Mouse (Mus musculus) spleen, adult 2 months (tissue): Measurements from ENCODE around the gene Slc5a7. TPM values are rescaled to one million over a fixed set of nuclear protein-coding genes. Genes with fewer than 3 reads are reported as not detected.

Source experiments
- DNase-seq, 2 experiments: peaks; one replicate each; pipeline versions ENCODE4 v3.0.0 to v3.0.0-alpha.2; 2012 to 2021; ENCODE audit warnings: low spot score in 2 of 2, low read depth in 1 of 2
- H3K27ac ChIP-seq: fragments of 200-500 bp; 2 replicates; pipeline ENCODE4 v1.5.1; 2012; ENCODE audit warnings: low read length, inconsistent platforms; ENCODE audit not compliant: insufficient read depth
- H3K27me3 ChIP-seq: fragments of 200-500 bp; 2 replicates; pipeline ENCODE4 v1.6.1; 2012; ENCODE audit warnings: mild to moderate bottlenecking, moderate library complexity, low read length, inconsistent platforms; ENCODE audit not compliant: control insufficient read depth, insufficient read depth
- H3K36me3 ChIP-seq: fragments of 200-500 bp; 2 replicates; pipeline ENCODE4 v1.6.1; 2012; ENCODE audit warnings: mild to moderate bottlenecking, low read length, inconsistent platforms; ENCODE audit not compliant: control insufficient read depth, insufficient read depth
- H3K4me1 ChIP-seq: fragments of 200-500 bp; 2 replicates; pipeline ENCODE4 v1.6.1; 2011; ENCODE audit warnings: inconsistent platforms; ENCODE audit not compliant: control insufficient read depth, insufficient read depth, insufficient read length
- H3K4me3 ChIP-seq: fragments of 200-500 bp; 2 replicates; pipeline ENCODE4 v1.5.1; 2011; ENCODE audit warnings: mild to moderate bottlenecking, inconsistent platforms; ENCODE audit not compliant: insufficient read depth, insufficient read length; ENCODE audit errors: extremely low read depth
- CTCF ChIP-seq: fragments of 200-500 bp; IDR thresholded peaks from 2 replicates; pipeline ENCODE4 v1.5.1; 2011; ENCODE audit warnings: mild to moderate bottlenecking, inconsistent platforms; ENCODE audit not compliant: insufficient read depth, insufficient read length, insufficient replicate concordance; ENCODE audit errors: extremely low read depth
- POLR2A ChIP-seq: fragments of 200-500 bp; IDR thresholded peaks from 2 replicates; pipeline ENCODE4 v1.6.1; 2011; ENCODE audit warnings: low read depth, low read length, inconsistent platforms
- WGBS: fragments of 180-500 bp; shearing (Covaris S2); methylation state at CpG from one replicate; pipeline ENCODE4 v1.1.7; 2018; 5-methylcytosine and 5-hydroxymethylcytosine counted together
- polyA plus RNA-seq: library from polyadenylated mRNA; depleted of rRNA; stranded (reverse); fragments of >200 nt; gene quantifications from 2 replicates; pipeline ENCODE4 v1.2.3, GENCODE M21; 2012; rRNA removed

Slc5a7 gene
- polyA plus RNA-seq = not detected in 2 replicates

DNA sequence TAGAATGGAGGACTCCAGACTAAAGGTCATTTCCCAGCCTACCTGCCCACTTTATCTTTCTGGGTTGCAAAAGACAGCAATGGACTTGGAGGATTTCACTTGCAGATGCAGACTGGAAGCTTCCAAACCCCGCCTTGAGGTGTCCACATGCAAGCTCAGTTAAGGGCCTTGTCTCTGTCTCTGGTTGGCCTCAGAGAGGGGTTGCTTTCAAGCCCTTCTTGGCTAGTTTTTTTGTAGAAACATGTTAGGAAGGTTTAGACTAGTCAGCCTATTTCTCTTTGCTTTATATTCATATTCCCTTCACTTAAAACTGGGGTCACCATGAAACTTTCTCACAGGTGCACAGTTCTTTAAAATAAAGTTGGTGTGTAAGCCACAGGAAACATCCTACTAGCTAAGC, at the start of gene Slc5a7:
Gene Slc5a7 (minus strand): TSS at position 101 of the 400 bp plus-strand sequence.
- Histone ChIP-seq H3K4me3 (no peak within 1 kb of the TSS), H3K27ac (no peak within 1 kb of the TSS), H3K27me3 (no peaks in the 10 kb centered on the region), H3K36me3 (no peaks in the 10 kb centered on the region), H3K4me1 (no peaks in the 10 kb centered on the region)
- DNase-seq = no peak
- TF ChIP-seq POLR2A = no peak
- TF ChIP-seq CTCF = no peak
- WGBS = 73% methylated on average over 1 of the region's 1 CpGs

DNA sequence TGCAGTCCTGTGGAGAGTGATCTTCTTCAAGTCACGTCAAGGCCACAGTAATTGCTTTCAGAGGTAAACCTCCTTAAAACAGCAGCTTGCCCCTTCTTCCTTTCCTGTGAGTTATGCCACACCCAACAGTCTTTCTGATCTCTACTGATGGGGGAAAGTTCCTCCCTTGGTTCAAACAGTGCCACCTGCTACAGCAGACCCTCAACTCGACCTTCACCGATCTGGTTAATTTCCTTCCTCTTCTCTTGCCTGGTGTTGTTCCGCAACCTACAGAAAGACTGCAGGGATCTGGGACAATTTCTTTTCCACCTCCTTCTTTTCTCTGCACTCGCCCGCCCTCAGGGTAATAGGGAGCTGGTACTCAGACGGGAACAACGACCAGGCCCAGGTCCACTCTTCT, 48.8 kb upstream of the Slc5a7 start:
- Histone ChIP-seq H3K27ac (no peak overlapping the region), H3K27me3 (no peaks in the 10 kb centered on the region), H3K36me3 (no peaks in the 10 kb centered on the region), H3K4me1 (no peaks in the 10 kb centered on the region), H3K4me3 (no peak overlapping the region)
- DNase-seq = no peak
- TF ChIP-seq CTCF = no peak
- TF ChIP-seq POLR2A = no peak
- 37% methylated on average over 8 of the region's 8 CpGs for WGBS

DNA sequence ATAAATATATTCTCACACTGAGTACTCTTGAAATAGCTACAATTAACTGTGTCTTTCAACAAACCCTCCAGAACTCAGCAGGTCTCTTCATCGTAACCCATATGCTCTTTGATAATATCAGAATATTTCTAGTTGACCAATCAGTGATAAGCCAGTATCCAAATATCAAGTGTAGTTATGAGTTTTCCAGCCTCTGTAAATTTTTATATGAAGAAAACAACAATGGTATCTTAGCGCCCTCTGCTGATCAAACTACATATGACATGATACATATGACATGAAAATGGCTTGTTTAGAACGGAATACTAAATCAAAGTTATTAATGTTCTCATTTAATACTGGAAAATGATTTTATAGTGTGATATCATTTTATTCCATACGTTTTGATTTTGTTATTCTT, 44.6 kb upstream of the Slc5a7 start:
- Histone ChIP-seq H3K4me3 (no peak overlapping the region), H3K27ac (no peak overlapping the region), H3K27me3 (no peaks in the 10 kb centered on the region), H3K36me3 (no peaks in the 10 kb centered on the region), H3K4me1 (no peaks in the 10 kb centered on the region)
- WGBS = 20% methylated on average over 4 of the region's 4 CpGs
- no peak for TF ChIP-seq POLR2A
- TF ChIP-seq CTCF = no peak
- no peak for DNase-seq

DNA sequence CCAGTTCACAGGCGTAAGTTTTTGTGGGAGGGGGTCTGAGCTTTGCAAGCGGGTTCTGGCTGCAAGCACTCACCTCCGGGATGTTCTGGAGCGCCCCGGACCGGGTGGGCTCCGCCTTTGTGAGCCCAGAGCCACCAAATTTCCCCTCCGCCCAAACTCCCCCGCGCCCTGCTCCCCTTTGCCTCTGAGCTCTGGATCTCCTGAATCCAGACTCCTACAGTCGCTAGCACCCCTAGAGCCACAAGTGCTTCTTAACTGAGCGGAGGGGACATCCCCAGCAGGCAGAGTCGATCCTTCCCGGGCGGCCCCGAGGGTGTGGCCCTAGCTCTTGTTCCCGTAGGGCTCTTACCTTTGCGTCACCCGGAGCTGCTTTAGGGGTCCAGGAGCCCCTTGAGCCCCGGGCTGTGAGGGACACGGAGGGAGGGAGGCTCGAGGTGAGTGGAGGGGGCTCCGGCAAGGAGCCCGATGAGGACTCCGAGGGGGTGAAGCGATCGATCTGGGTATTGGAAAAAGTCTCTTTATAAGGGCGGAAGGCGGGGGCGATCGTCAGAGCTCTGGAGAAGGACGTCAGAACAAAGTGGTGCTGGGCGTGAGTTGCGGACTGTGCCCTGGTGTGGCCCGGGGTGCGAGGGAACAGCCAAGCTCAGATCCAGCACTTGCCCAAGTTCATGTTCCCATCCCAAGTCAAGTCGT, 456 bp downstream of the Slc5a7 start:
- Histone ChIP-seq H3K27ac (no peak overlapping the region), H3K27me3 (no peaks in the 10 kb centered on the region), H3K4me1 (no peaks in the 10 kb centered on the region), H3K36me3 (no peaks in the 10 kb centered on the region), H3K4me3 (no peak overlapping the region)
- 12% methylated on average over 37 of the region's 37 CpGs for WGBS
- no peak for TF ChIP-seq CTCF
- TF ChIP-seq POLR2A = no peak
- no peak for DNase-seq

DNA sequence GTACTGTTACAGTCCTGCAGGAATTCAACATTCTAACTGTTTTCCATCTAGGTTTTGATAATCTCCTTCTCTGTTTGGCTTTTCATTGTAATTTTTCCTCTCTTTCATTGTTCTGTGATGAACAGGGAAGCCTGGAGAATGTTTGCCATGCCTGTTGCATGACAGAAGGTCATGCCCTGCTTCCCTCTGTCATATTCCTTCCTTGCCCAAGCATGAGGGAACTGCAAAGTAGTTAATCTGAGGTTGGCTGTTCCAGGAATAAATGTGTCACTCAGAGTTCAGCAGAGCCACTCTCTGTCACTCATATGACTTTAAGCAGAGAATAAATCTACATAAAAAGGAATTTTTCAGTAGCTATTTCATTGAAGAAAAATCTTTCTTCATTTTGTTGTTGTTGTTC, 48.1 kb downstream of the Slc5a7 start:
- H3K27me3 ChIP-seq = no peaks in the 10 kb centered on the region
- H3K4me3 ChIP-seq = no peak overlapping the region
- H3K4me1 ChIP-seq = no peaks in the 10 kb centered on the region
- no peaks in the 10 kb centered on the region for H3K36me3 ChIP-seq
- TF ChIP-seq CTCF (no peak), POLR2A (no peak)
- no peak for DNase-seq
- no peak overlapping the region for H3K27ac ChIP-seq

DNA sequence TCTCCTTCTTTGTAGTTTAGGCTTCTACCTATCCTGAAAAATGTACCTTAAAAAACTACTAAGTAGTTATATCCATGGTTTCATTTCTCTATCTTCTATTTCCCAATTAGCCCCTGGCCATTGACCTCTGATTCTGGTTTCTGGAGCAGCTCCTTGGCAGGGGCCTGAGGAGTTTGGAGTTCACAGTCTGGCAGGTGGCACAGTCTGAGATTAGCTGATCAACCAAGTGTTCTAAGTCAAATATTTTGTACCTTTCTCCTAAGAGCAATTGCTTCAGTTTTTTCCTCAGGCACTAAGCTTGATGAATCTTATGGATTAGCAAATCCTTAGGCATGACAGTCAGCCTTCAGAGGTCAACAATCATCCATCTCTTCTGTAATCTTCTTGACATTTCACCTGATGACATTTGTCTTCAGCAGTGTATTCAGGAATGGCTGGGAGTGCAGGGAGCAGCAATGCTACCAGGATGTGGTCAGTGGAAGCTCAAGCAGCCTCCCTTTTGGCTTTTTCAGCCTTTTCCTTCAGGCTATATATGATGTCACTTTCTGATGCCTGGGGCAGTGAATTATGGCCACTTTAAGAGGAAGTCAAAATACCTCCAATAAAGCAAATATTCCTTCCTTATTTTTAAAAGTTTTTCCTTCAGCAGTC, 55.1 kb downstream of the Slc5a7 start:
- Histone ChIP-seq H3K4me1 (no peaks in the 10 kb centered on the region), H3K4me3 (no peak overlapping the region), H3K27me3 (no peaks in the 10 kb centered on the region), H3K36me3 (no peaks in the 10 kb centered on the region), H3K27ac (no peak overlapping the region)
- no peak for TF ChIP-seq POLR2A
- no peak for TF ChIP-seq CTCF
- no peak for DNase-seq

DNA sequence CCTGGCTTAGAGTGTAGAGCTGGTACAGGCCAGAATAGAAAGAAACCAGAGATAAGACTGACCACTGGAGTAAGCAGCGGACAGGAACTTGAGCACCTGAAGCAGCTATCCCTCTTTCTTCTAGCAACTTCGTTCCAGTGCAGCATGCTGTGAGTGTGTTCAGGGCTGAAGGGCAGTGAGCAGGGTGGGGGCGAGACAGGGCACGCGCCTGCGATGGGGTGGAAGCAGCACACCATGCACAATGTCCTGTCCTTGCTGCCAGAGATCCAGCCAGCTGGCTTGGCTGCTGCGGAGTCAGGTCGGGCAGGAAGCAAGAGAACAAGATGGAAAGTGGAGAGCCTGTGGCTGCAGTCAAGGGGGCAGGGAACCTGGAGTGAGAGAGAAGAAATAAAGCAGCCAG, 59.4 kb downstream of the Slc5a7 start:
- no peaks in the 10 kb centered on the region for H3K27me3 ChIP-seq
- DNase-seq = no peak
- TF ChIP-seq POLR2A (no peak), CTCF (no peak)
- no peaks in the 10 kb centered on the region for H3K4me1 ChIP-seq
- no peak overlapping the region for H3K27ac ChIP-seq
- H3K36me3 ChIP-seq = no peaks in the 10 kb centered on the region
- no peak overlapping the region for H3K4me3 ChIP-seq
- WGBS = 77% methylated on average over 8 of the region's 8 CpGs
